Mouse (Mus musculus) liver, embryonic 14.5 days (tissue): ENCODE measurements at regions not wholly inside any gene's neighbourhood (a gene's known extent, or its start where the extent isn't known, plus 50 kb on each side); places are given as distances from the start of the nearest gene placed in this dataset.

Experiments used
- ATAC-seq: fragments of 200-750 bp; cut with Nextera tagmentation; 2 replicates; pipeline ENCODE4 v1.8.0; 2017; ENCODE audit warnings: moderate number of reproducible peaks, mild to moderate bottlenecking, moderate library complexity; ENCODE audit not compliant: insufficient read depth
- DNase-seq, 3 experiments: peaks; one replicate each; pipeline ENCODE4 v3.0.0-alpha.2; 2012 to 2013; ENCODE audit warnings: low read depth in 3 of 3, low spot score in 3 of 3
- H3K27ac ChIP-seq: fragments of 300-500 bp; sonication (generic); 2 replicates; pipeline ENCODE4 v1.5.1; 2014; ENCODE audit warnings: moderate library complexity, mild to moderate bottlenecking, control low read depth, inconsistent platforms
- H3K27me3 ChIP-seq: fragments of 300-500 bp; sonication (generic); 2 replicates; pipeline ENCODE4 v1.6.1; 2014; ENCODE audit warnings: mild to moderate bottlenecking, low read length, moderate library complexity; ENCODE audit not compliant: control insufficient read depth, insufficient read depth
- H3K36me3 ChIP-seq: fragments of 300-500 bp; sonication (generic); replicated peaks from 2 replicates; pipeline ENCODE4 v1.6.1; 2014; ENCODE audit warnings: low read depth; ENCODE audit not compliant: control insufficient read depth, insufficient read depth
- H3K4me1 ChIP-seq, 2 experiments: fragments of 200-500 bp in 1 of 2; fragments of 300-500 bp in 1 of 2; sonication (generic) in 1 of 2; replicated peaks; 2 replicates each; pipeline ENCODE4 v1.6.1; 2012 to 2014; ENCODE audit warnings: antibody characterized with exemption in 1 of 2, inconsistent platforms in 1 of 2, low read length in 1 of 2; ENCODE audit not compliant: control insufficient read depth in 2 of 2, insufficient read depth in 2 of 2
- H3K4me2 ChIP-seq: fragments of 300-500 bp; sonication (generic); 2 replicates; pipeline ENCODE4 v1.6.1; 2014; ENCODE audit warnings: low read depth, mild to moderate bottlenecking, control low read depth, moderate library complexity
- H3K4me3 ChIP-seq, 2 experiments: fragments of 200-500 bp in 1 of 2; fragments of 300-500 bp in 1 of 2; sonication (generic) in 1 of 2; 2 replicates each; pipeline ENCODE4 v1.5.1; 2012 to 2014; ENCODE audit warnings: low read depth in 2 of 2, low read length in 2 of 2, mild to moderate bottlenecking in 2 of 2, control low read depth in 1 of 2, inconsistent platforms in 1 of 2, moderate library complexity in 1 of 2; ENCODE audit not compliant: insufficient read depth in 1 of 2
- H3K9ac ChIP-seq: fragments of 300-500 bp; sonication (generic); replicated peaks from 2 replicates; pipeline ENCODE4 v1.6.1; 2014; ENCODE audit warnings: mild to moderate bottlenecking, control low read depth, moderate library complexity
- H3K9me3 ChIP-seq: fragments of 300-500 bp; sonication (generic); 2 replicates; pipeline ENCODE4 v1.6.1; 2016; ENCODE audit warnings: low read length, mixed read lengths; ENCODE audit not compliant: control insufficient read depth
- CTCF ChIP-seq: IDR thresholded peaks from 2 replicates; pipeline ENCODE4 v1.5.1; 2016; ENCODE audit warnings: antibody characterized with exemption, low read depth, control low read depth
- EP300 ChIP-seq: IDR thresholded peaks from 2 replicates; pipeline ENCODE4 v1.6.1; 2016; ENCODE audit warnings: antibody characterized with exemption, low read depth
- WGBS: fragments of 180-500 bp; shearing (Covaris S2); extraction: QIAGEN DNeasy Blood & Tissue Kit; methylation state at CpG from one replicate; pipeline ENCODE4 v1.1.7; 2014; ENCODE audit not compliant: insufficient replicate concordance; 5-methylcytosine and 5-hydroxymethylcytosine counted together

DNA sequence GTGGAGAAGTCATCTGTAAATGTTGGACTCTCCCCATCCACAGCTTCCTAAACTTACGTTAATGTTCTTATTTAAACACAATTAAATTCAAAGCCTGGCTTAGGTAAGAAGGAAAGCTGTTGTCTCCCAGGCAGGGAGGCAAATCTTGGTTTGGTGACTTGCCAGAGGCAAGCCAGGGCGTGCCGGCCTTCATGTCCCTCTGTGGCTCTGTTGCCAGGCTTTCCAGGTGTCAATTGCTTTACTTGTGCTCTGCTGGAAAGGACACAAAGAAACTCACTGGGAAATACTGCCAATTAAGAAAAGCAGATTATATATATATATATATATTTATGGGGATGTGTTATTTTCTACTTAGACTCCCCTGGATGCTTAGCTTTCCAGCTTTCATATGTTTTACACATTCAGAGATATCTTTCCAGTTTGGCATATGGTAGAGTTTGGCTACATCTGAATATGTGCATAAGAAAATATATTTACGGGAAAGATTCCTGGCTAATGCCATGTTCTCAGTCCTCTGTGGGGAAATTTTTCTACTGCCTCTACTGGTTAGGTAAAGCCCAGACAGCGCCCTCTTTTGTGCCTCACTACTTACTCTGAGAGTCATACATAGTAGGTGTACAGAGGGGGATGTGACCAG is 223.1 kb downstream of the Fat4 start:
- no peak overlapping the region for H3K4me2 ChIP-seq
- no peaks in the 10 kb centered on the region for H3K9me3 ChIP-seq
- DNase-seq: no peak
- WGBS: 63% methylated on average over 5 of the region's 5 CpGs
- no peaks in the 10 kb centered on the region for H3K36me3 ChIP-seq
- H3K9ac ChIP-seq: no peak overlapping the region
- no peaks in the 10 kb centered on the region for H3K4me1 ChIP-seq
- H3K4me3 ChIP-seq: no peak overlapping the region
- no peak overlapping the region for H3K27ac ChIP-seq
- TF ChIP-seq EP300: no peak
- TF ChIP-seq CTCF: no peak
- no peak for ATAC-seq
- no peaks in the 10 kb centered on the region for H3K27me3 ChIP-seq

GRCm38 (mm10) chr3:39114056-39114455 is 227.3 kb downstream of the Fat4 start:
- Histone ChIP-seq H3K4me3 (no peak overlapping the region), H3K9ac (no peak overlapping the region), H3K4me1 (no peaks in the 10 kb centered on the region), H3K9me3 (no peaks in the 10 kb centered on the region), H3K27ac (no peak overlapping the region), H3K27me3 (no peaks in the 10 kb centered on the region), H3K4me2 (no peak overlapping the region), H3K36me3 (no peaks in the 10 kb centered on the region)
- no peak for TF ChIP-seq EP300
- TF ChIP-seq CTCF: no peak
- 33% methylated on average over 3 of the region's 3 CpGs for WGBS
- no peak for DNase-seq
- no peak for ATAC-seq

DNA sequence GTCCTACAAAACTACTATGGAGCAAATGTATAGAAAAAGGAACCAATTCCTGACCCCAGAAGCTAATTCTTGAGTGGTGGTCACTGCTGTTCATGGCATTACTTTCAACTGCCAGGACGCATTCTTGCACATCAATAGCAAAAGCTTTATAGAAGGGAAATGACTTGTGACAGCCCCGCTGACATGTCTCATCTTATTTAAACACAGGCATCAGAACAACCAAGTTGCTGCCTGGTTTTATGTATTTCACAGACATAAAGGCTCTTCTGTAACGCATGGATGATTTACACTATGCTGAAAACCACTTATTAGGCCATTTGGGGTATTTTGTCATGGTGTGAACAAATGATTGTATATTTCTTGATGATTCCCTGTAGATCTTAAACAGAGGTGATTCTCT is 228.1 kb downstream of the Fat4 start:
- no peak overlapping the region for H3K4me3 ChIP-seq
- no peaks in the 10 kb centered on the region for H3K36me3 ChIP-seq
- H3K4me1 ChIP-seq: no peaks in the 10 kb centered on the region
- WGBS: 54% methylated on average over 3 of the region's 3 CpGs
- no peak overlapping the region for H3K27ac ChIP-seq
- H3K9ac ChIP-seq: no peak overlapping the region
- no peak overlapping the region for H3K4me2 ChIP-seq
- H3K27me3 ChIP-seq: no peaks in the 10 kb centered on the region
- no peaks in the 10 kb centered on the region for H3K9me3 ChIP-seq
- DNase-seq: no peak
- TF ChIP-seq EP300 (no peak), CTCF (no peak)
- ATAC-seq: no peak

- no peaks in the 10 kb centered on the region for H3K36me3 ChIP-seq
- no peak overlapping the region for H3K9ac ChIP-seq
- TF ChIP-seq EP300 (no peak), CTCF (no peak)
- no peaks in the 10 kb centered on the region for H3K4me1 ChIP-seq
- H3K4me3 ChIP-seq: no peak overlapping the region
- H3K9me3 ChIP-seq: no peaks in the 10 kb centered on the region
- H3K4me2 ChIP-seq: no peak overlapping the region
- no peak overlapping the region for H3K27ac ChIP-seq
- WGBS: 38% methylated on average over 1 of the region's 1 CpGs
- no peak for DNase-seq
- no peak for ATAC-seq
- H3K27me3 ChIP-seq: no peaks in the 10 kb centered on the region
These were observed 228.7 kb downstream of the Fat4 start for GRCm38 (mm10) chr3:39115441-39115840.

DNA sequence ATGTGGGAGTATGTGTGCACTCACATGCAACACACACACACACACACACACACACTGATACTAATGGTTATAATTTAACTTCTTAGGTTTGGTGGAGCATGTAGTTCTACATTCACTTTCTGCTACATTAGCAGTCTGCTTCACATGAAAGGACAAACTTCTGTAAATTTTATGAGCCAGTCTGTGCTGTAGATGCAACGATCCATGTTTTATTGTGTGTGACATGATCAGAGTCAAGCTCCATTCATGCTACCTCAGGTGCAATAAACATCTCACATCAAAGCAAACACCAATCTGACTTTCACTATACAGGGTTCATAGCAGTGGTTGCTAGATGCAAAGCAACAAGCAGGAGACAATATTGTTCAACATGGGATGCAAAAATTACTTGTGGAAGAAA is 235.5 kb downstream of the Fat4 start:
- Histone ChIP-seq H3K4me2 (no peak overlapping the region), H3K9ac (no peak overlapping the region), H3K36me3 (no peaks in the 10 kb centered on the region), H3K4me3 (no peak overlapping the region), H3K9me3 (no peaks in the 10 kb centered on the region), H3K27me3 (no peaks in the 10 kb centered on the region), H3K4me1 (no peaks in the 10 kb centered on the region), H3K27ac (no peak overlapping the region)
- ATAC-seq (no peak), DNase-seq (no peak)
- 43% methylated on average over 1 of the region's 1 CpGs for WGBS
- TF ChIP-seq CTCF (no peak), EP300 (no peak)
